Mouse (Mus musculus): ENCODE results near the gene Spns1. TPM values are rescaled to one million over a fixed set of nuclear protein-coding genes. Genes with fewer than 3 reads are reported as not detected.

The Spns1 gene
- polyA plus RNA-seq, 1 experiment from 2014 or later = 67.4 TPM

- Histone ChIP-seq H3K9ac (no peak overlapping the region), H3K36me3 (peaks cover 56% of the 10 kb centered on the region), H3K4me1 (no peaks in the 10 kb centered on the region), H3K27ac (no peak overlapping the region), H3K4me3 (no peak overlapping the region), H3K27me3 (no peaks in the 10 kb centered on the region), H3K4me2 (replicated peaks) (no peak overlapping the region), H3K9me3 (replicated peaks) (no peaks in the 10 kb centered on the region)
- 89% methylated on average over 10 of the region's 10 CpGs for WGBS
- ATAC-seq (ENCODE audit: low FRiP score) = no peak
Measured at GRCm38 (mm10) chr7:126367636-126368035, 9.6 kb downstream of the Spns1 start.

GRCm38 (mm10) chr7:126363038-126363437 lies 14.2 kb downstream of the Spns1 start:
- Histone ChIP-seq H3K9ac (no peak overlapping the region), H3K4me2 (replicated peaks) (no peak overlapping the region), H3K4me3 (no peak overlapping the region), H3K27ac (no peak overlapping the region), H3K9me3 (replicated peaks) (no peaks in the 10 kb centered on the region), H3K27me3 (no peaks in the 10 kb centered on the region), H3K4me1 (no peaks in the 10 kb centered on the region), H3K36me3 (peaks cover 15% of the 10 kb centered on the region; the same call in 1 of the 2 replicates)
- WGBS = 85% methylated on average over 6 of the region's 6 CpGs
- ATAC-seq (ENCODE audit: low FRiP score) = no peak

- ATAC-seq (ENCODE audit: low FRiP score) = no peak
- Histone ChIP-seq H3K27me3 (no peaks in the 10 kb centered on the region), H3K27ac (no peak overlapping the region), H3K4me1 (peaks cover 2% of the 10 kb centered on the region; the same call in 1 of the 2 replicates), H3K36me3 (peaks cover 4% of the 10 kb centered on the region; the same call in 1 of the 2 replicates), H3K4me2 (replicated peaks) (no peak overlapping the region), H3K9ac (no peak overlapping the region), H3K9me3 (replicated peaks) (no peaks in the 10 kb centered on the region), H3K4me3 (no peak overlapping the region)
- 74% methylated on average over 13 of the region's 13 CpGs for WGBS
Measured at GRCm38 (mm10) chr7:126359049-126359448, 18.2 kb downstream of the Spns1 start.

- H3K27ac ChIP-seq = no peak overlapping the region
- no peak for ATAC-seq (ENCODE audit: low FRiP score)
- no peak overlapping the region for H3K4me3 ChIP-seq
- 93% methylated on average over 9 of the region's 9 CpGs for WGBS
- H3K27me3 ChIP-seq = no peaks in the 10 kb centered on the region
- H3K9ac ChIP-seq = no peak overlapping the region
- peaks cover 2% of the 10 kb centered on the region; the same call in 1 of the 2 replicates for H3K4me1 ChIP-seq
- no peak overlapping the region for H3K4me2 ChIP-seq (replicated peaks)
- H3K9me3 ChIP-seq (replicated peaks) = no peaks in the 10 kb centered on the region
- no peaks in the 10 kb centered on the region for H3K36me3 ChIP-seq
Measured at GRCm38 (mm10) chr7:126358413-126358812, 18.8 kb downstream of the Spns1 start.

- Histone ChIP-seq H3K4me2 (replicated peaks) (no peak overlapping the region), H3K4me1 (peaks cover 2% of the 10 kb centered on the region; the same call in 1 of the 2 replicates), H3K36me3 (no peaks in the 10 kb centered on the region), H3K9me3 (replicated peaks) (no peaks in the 10 kb centered on the region), H3K27ac (no peak overlapping the region), H3K4me3 (no peak overlapping the region), H3K9ac (no peak overlapping the region), H3K27me3 (no peaks in the 10 kb centered on the region)
- no peak for ATAC-seq (ENCODE audit: low FRiP score)
- 87% methylated on average over 6 of the region's 6 CpGs for WGBS
Measured at GRCm38 (mm10) chr7:126357838-126358237, 19.4 kb downstream of the Spns1 start.

GRCm38 (mm10) chr7:126356793-126357591 lies 20.3 kb downstream of the Spns1 start:
- WGBS = 47% methylated on average over 7 of the region's 7 CpGs
- no peak overlapping the region for H3K27ac ChIP-seq

GRCm38 (mm10) chr7:126355847-126356597 lies 21.2 kb downstream of the Spns1 start:
- Histone ChIP-seq H3K27ac (no peak overlapping the region), H3K4me2 (replicated peaks) (no peak overlapping the region), H3K27me3 (no peaks in the 10 kb centered on the region), H3K36me3 (no peaks in the 10 kb centered on the region), H3K4me1 (peaks cover 2% of the 10 kb centered on the region; the same call in 1 of the 2 replicates), H3K4me3 (no peak overlapping the region), H3K9me3 (replicated peaks) (no peaks in the 10 kb centered on the region), H3K9ac (no peak overlapping the region)
- no peak for ATAC-seq (ENCODE audit: low FRiP score)
- whole genome bisulfite sequencing = 57% methylated on average over 5 of the region's 5 CpGs

More at GRCm38 (mm10) chr7:126356793-126357591, 20.3 kb downstream of the Spns1 start:
- ATAC-seq (ENCODE audit: low FRiP score) = no peak
- Histone ChIP-seq H3K4me3 (no peak overlapping the region), H3K9me3 (replicated peaks) (no peaks in the 10 kb centered on the region), H3K4me2 (replicated peaks) (no peak overlapping the region), H3K27me3 (no peaks in the 10 kb centered on the region), H3K36me3 (no peaks in the 10 kb centered on the region), H3K9ac (no peak overlapping the region), H3K4me1 (peaks cover 2% of the 10 kb centered on the region; the same call in 1 of the 2 replicates)

GRCm38 (mm10) chr7:126354738-126355614 lies 22.3 kb downstream of the Spns1 start:
- Histone ChIP-seq H3K9ac (no peak overlapping the region), H3K27ac (no peak overlapping the region), H3K27me3 (no peaks in the 10 kb centered on the region), H3K4me3 (no peak overlapping the region), H3K36me3 (no peaks in the 10 kb centered on the region), H3K4me1 (peaks cover 2% of the 10 kb centered on the region; the same call in 1 of the 2 replicates), H3K4me2 (replicated peaks) (no peak overlapping the region), H3K9me3 (replicated peaks) (no peaks in the 10 kb centered on the region)
- 52% methylated on average over 14 of the region's 14 CpGs for WGBS
- no peak for ATAC-seq (ENCODE audit: low FRiP score)

- Histone ChIP-seq H3K4me2 (replicated peaks) (no peak overlapping the region), H3K27ac (no peak overlapping the region), H3K4me1 (peaks cover 2% of the 10 kb centered on the region; the same call in 1 of the 2 replicates), H3K9ac (no peak overlapping the region), H3K27me3 (no peaks in the 10 kb centered on the region), H3K36me3 (no peaks in the 10 kb centered on the region), H3K9me3 (replicated peaks) (no peaks in the 10 kb centered on the region), H3K4me3 (no peak overlapping the region)
- ATAC-seq (ENCODE audit: low FRiP score) = no peak
- WGBS = 84% methylated on average over 3 of the region's 3 CpGs
Measured at GRCm38 (mm10) chr7:126353994-126354365, 23.3 kb downstream of the Spns1 start.

GRCm38 (mm10) chr7:126353251-126353993 lies 23.8 kb downstream of the Spns1 start:
- Histone ChIP-seq H3K9ac (no peak overlapping the region), H3K4me1 (peaks cover 2% of the 10 kb centered on the region; the same call in 1 of the 2 replicates), H3K4me3 (no peak overlapping the region), H3K36me3 (no peaks in the 10 kb centered on the region), H3K9me3 (replicated peaks) (no peaks in the 10 kb centered on the region), H3K27ac (no peak overlapping the region), H3K27me3 (no peaks in the 10 kb centered on the region), H3K4me2 (replicated peaks) (no peak overlapping the region)
- WGBS = 61% methylated on average over 11 of the region's 11 CpGs
- no peak for ATAC-seq (ENCODE audit: low FRiP score)

GRCm38 (mm10) chr7:126351419-126351951 lies 25.8 kb downstream of the Spns1 start:
- Histone ChIP-seq H3K27ac (no peak overlapping the region), H3K4me3 (no peak overlapping the region), H3K36me3 (no peaks in the 10 kb centered on the region), H3K4me2 (replicated peaks) (0 out of 2 replicates have a peak overlapping the region, but pooled peaks have one; percentile 2), H3K9me3 (replicated peaks) (no peaks in the 10 kb centered on the region), H3K9ac (no peak overlapping the region), H3K27me3 (no peaks in the 10 kb centered on the region), H3K4me1 (no peaks in the 10 kb centered on the region; the same call in 1 of the 2 replicates)
- ATAC-seq (ENCODE audit: low FRiP score) = no peak
- 58% methylated on average over 10 of the region's 10 CpGs for WGBS

Data from hindbrain, embryonic 12.5 days (tissue).